Mouse (Mus musculus) ES-E14 (cell line): Measurements from ENCODE around the gene Ncapg2.

Experiments used
- CHD2 ChIP-seq: IDR thresholded peaks from 2 replicates; pipeline ENCODE4 v1.6.1; 2014; ENCODE audit warnings: mild to moderate bottlenecking, low read depth, low read length, inconsistent platforms
- ZC3H11A ChIP-seq: IDR thresholded peaks from 2 replicates; pipeline ENCODE4 v1.6.1; 2012; ENCODE audit warnings: low read depth, mild to moderate bottlenecking, inconsistent platforms, low read length, borderline replicate concordance

DNA sequence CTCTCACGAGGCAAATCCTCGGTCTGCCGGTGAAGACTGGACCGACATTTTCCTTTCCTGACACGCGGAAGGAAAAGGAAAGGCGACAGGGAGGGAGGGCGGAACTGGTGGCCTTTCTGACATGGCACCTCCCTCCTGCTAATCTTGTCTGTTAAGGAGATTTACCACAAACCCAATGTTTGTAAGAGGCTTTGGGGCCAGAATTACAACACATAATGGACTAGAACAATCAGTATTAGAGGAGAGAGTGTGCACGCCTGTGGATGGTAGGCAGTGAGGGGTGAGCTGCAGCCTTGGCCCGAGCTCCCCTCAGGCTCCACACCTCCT is 81.2 kb downstream of the Ncapg2 start:
- TF ChIP-seq CHD2: no peak
- TF ChIP-seq ZC3H11A: no peak
